Mouse (Mus musculus): ENCODE results near the gene Ltn1.

- no peak for TF ChIP-seq MAFK (IDR thresholded peaks at IDR 0.05; ENCODE audit: insufficient read depth, low read depth, low read length)
- no peak for TF ChIP-seq ZC3H11A (IDR thresholded peaks at IDR 0.05; ENCODE audit: borderline replicate concordance, low read depth, low read length)
- TF ChIP-seq CHD2 (IDR thresholded peaks at IDR 0.05; ENCODE audit: low read depth, low read length): no peak
- no peak for TF ChIP-seq ZNF384 (IDR thresholded peaks at IDR 0.05; ENCODE audit: low read depth, low read length)
These were observed 13.1 kb upstream of the Ltn1 start for GRCm38 (mm10) chr16:87445528-87445927.
